Mouse (Mus musculus) cerebellum, adult 11 months (tissue): ENCODE results near the gene Hrct1.

Experiments used
- DNase-seq: peaks from one replicate; pipeline ENCODE4 v3.0.0; 2022

The Hrct1 gene

GRCm38 (mm10) chr4:43728576-43728954 is 1.6 kb downstream of the Hrct1 start:
- DNase-seq, result no peak

GRCm38 (mm10) chr4:43729126-43729525 is 2.1 kb downstream of the Hrct1 start:
- DNase-seq, result no peak

GRCm38 (mm10) chr4:43729794-43730550 is 3.0 kb downstream of the Hrct1 start, which contains the start of gene Spaar:
Spaar (plus strand) TSS chr4:43730034.
- DNase-seq, result no peak

- no peak for DNase-seq
Measured at GRCm38 (mm10) chr4:43730750-43731297, 3.8 kb downstream of the Hrct1 start.

- DNase-seq, result no peak
Measured at GRCm38 (mm10) chr4:43732171-43732570, 5.2 kb downstream of the Hrct1 start.

GRCm38 (mm10) chr4:43733186-43733585 is 6.2 kb downstream of the Hrct1 start:
- no peak for DNase-seq

GRCm38 (mm10) chr4:43737144-43737543 is 10.2 kb downstream of the Hrct1 start:
- no peak for DNase-seq

GRCm38 (mm10) chr4:43738989-43739674 is 12.1 kb downstream of the Hrct1 start:
- DNase-seq, result no peak

GRCm38 (mm10) chr4:43741526-43741925 is 14.5 kb downstream of the Hrct1 start:
- no peak for DNase-seq

- DNase-seq, result no peak
Measured at GRCm38 (mm10) chr4:43742637-43743036, 15.6 kb downstream of the Hrct1 start.

- no peak for DNase-seq
Measured at GRCm38 (mm10) chr4:43743099-43743498, 16.1 kb downstream of the Hrct1 start.

GRCm38 (mm10) chr4:43745187-43745586 is 18.2 kb downstream of the Hrct1 start:
- DNase-seq, result no peak

GRCm38 (mm10) chr4:43757213-43757612 is 30.2 kb downstream of the Hrct1 start:
- DNase-seq, result no peak

- DNase-seq, result no peak
Measured at GRCm38 (mm10) chr4:43759571-43760418, 32.8 kb downstream of the Hrct1 start.

- no peak for DNase-seq
Measured at GRCm38 (mm10) chr4:43760460-43760859, 33.5 kb downstream of the Hrct1 start.

- DNase-seq, result no peak
Measured at GRCm38 (mm10) chr4:43761336-43761735, 34.3 kb downstream of the Hrct1 start.

GRCm38 (mm10) chr4:43763410-43763809 is 36.4 kb downstream of the Hrct1 start:
- DNase-seq, result peak; percentile 8

GRCm38 (mm10) chr4:43768341-43768740 is 41.4 kb downstream of the Hrct1 start:
- no peak for DNase-seq

GRCm38 (mm10) chr4:43769374-43769773 is 42.4 kb downstream of the Hrct1 start:
- DNase-seq, result no peak

GRCm38 (mm10) chr4:43770909-43771308 is 43.9 kb downstream of the Hrct1 start, which contains the start of gene Olfr159:
Olfr159 (minus strand) TSS chr4:43771009.
- DNase-seq, result no peak

- no peak for DNase-seq
Measured at GRCm38 (mm10) chr4:43771626-43772025, 44.6 kb downstream of the Hrct1 start.

- no peak for DNase-seq
Measured at GRCm38 (mm10) chr4:43772304-43772703, 45.3 kb downstream of the Hrct1 start.
